Mouse (Mus musculus): ENCODE measurements around the gene Ccr3. TPM values are rescaled to one million over a fixed set of nuclear protein-coding genes. Genes with fewer than 3 reads are reported as not detected.

Gene Ccr3
- total RNA-seq, 1 experiment, result not detected

- Histone ChIP-seq H3K4me1 (ENCODE audit: control insufficient read depth in 2 of 2, insufficient read depth in 2 of 2, low read length in 2 of 2, poor library complexity in 1 of 2) (no peaks in the 10 kb centered on the region), H3K27ac (ENCODE audit: insufficient read depth, low read depth, low read length, poor library complexity, severe bottlenecking) (no peak overlapping the region), H3K9me3 (ENCODE audit: control insufficient read depth, insufficient read depth, low read depth, low read length) (no peaks in the 10 kb centered on the region), H3K9ac (ENCODE audit: insufficient read depth, low read depth, low read length, poor library complexity, severe bottlenecking) (no peak overlapping the region), H3K36me3 (ENCODE audit: control insufficient read depth, insufficient read depth, low read length, poor library complexity, severe bottlenecking) (no peaks in the 10 kb centered on the region), H3K4me3 (ENCODE audit: insufficient read depth in 1 of 2, low read depth in 1 of 2, low read length in 2 of 2, poor library complexity in 1 of 2, severe bottlenecking in 1 of 2) (no peak overlapping the region)
- in situ Hi-C loops (cut with MboI; ENCODE audit: low sequenced_read_pairs in 2 of 2, unreplicated experiment in 2 of 2), result no loop called here
- no peak for DNase-seq (ENCODE audit: low read depth, low spot score)
- TF ChIP-seq ZNF384 (IDR thresholded peaks at IDR 0.05; ENCODE audit: low read depth, low read length) (no peak), HCFC1 (IDR thresholded peaks at IDR 0.05; ENCODE audit: borderline replicate concordance, insufficient read depth, low read length) (no peak), ZC3H11A (IDR thresholded peaks at IDR 0.05; ENCODE audit: borderline replicate concordance, low read depth, low read length) (no peak), CHD2 (IDR thresholded peaks at IDR 0.05; ENCODE audit: low read depth, low read length) (no peak)
Observed at GRCm38 (mm10) chr9:124037707-124038106, 15.9 kb downstream of the Ccr3 start.

GRCm38 (mm10) chr9:124038158-124038582, 16.4 kb downstream of the Ccr3 start:
- no peak for TF ChIP-seq HCFC1 (IDR thresholded peaks at IDR 0.05; ENCODE audit: borderline replicate concordance, insufficient read depth, low read length)
- TF ChIP-seq CHD2 (IDR thresholded peaks at IDR 0.05; ENCODE audit: low read depth, low read length), result no peak
- TF ChIP-seq ZC3H11A (IDR thresholded peaks at IDR 0.05; ENCODE audit: borderline replicate concordance, low read depth, low read length), result no peak
- no peak for TF ChIP-seq ZNF384 (IDR thresholded peaks at IDR 0.05; ENCODE audit: low read depth, low read length)
- no peak for TF ChIP-seq MAFK (IDR thresholded peaks at IDR 0.05; ENCODE audit: insufficient read depth, low read depth, low read length)
- in situ Hi-C loops (cut with MboI; ENCODE audit: low sequenced_read_pairs in 2 of 2, unreplicated experiment in 2 of 2), result no loop called here
- Histone ChIP-seq H3K27ac (ENCODE audit: insufficient read depth, low read depth, low read length, poor library complexity, severe bottlenecking) (no peak overlapping the region), H3K4me1 (ENCODE audit: control insufficient read depth in 2 of 2, insufficient read depth in 2 of 2, low read length in 2 of 2, poor library complexity in 1 of 2) (no peaks in the 10 kb centered on the region), H3K36me3 (ENCODE audit: control insufficient read depth, insufficient read depth, low read length, poor library complexity, severe bottlenecking) (no peaks in the 10 kb centered on the region), H3K9ac (ENCODE audit: insufficient read depth, low read depth, low read length, poor library complexity, severe bottlenecking) (no peak overlapping the region), H3K9me3 (ENCODE audit: control insufficient read depth, insufficient read depth, low read depth, low read length) (no peaks in the 10 kb centered on the region), H3K4me3 (ENCODE audit: insufficient read depth in 1 of 2, low read depth in 1 of 2, low read length in 2 of 2, poor library complexity in 1 of 2, severe bottlenecking in 1 of 2) (no peak overlapping the region)
- no peak for DNase-seq (ENCODE audit: low read depth, low spot score)

DNA sequence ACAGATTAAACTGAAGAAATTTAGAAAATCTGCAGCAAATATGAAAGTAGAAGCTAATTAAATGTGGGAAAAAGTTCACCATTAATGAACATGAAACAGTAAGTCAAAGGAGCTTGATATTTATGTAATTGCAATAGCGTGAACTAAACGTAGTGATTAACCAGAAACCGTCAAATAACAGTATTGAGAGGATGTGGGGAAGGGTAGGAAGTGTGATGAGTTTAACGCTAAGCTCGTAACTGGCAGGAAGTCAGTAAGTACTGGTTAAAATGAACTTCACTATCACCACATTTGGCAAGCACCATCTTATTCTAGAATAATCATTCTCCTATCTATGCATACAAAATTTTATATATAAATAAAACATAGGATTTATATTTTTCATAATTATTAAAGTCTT, 17.2 kb downstream of the Ccr3 start:
- no peak for DNase-seq (ENCODE audit: low read depth, low spot score)
- H3K4me3 ChIP-seq (ENCODE audit: insufficient read depth in 1 of 2, low read depth in 1 of 2, low read length in 2 of 2, poor library complexity in 1 of 2, severe bottlenecking in 1 of 2), result no peak overlapping the region
- no peaks in the 10 kb centered on the region for H3K9me3 ChIP-seq (ENCODE audit: control insufficient read depth, insufficient read depth, low read depth, low read length)
- TF ChIP-seq HCFC1 (IDR thresholded peaks at IDR 0.05; ENCODE audit: borderline replicate concordance, insufficient read depth, low read length), result no peak
- TF ChIP-seq CHD2 (IDR thresholded peaks at IDR 0.05; ENCODE audit: low read depth, low read length), result no peak
- TF ChIP-seq ZNF384 (IDR thresholded peaks at IDR 0.05; ENCODE audit: low read depth, low read length), result no peak
- no peak for TF ChIP-seq MAFK (IDR thresholded peaks at IDR 0.05; ENCODE audit: insufficient read depth, low read depth, low read length)
- no peak for TF ChIP-seq ZC3H11A (IDR thresholded peaks at IDR 0.05; ENCODE audit: borderline replicate concordance, low read depth, low read length)
- no peak overlapping the region for H3K9ac ChIP-seq (ENCODE audit: insufficient read depth, low read depth, low read length, poor library complexity, severe bottlenecking)
- H3K27ac ChIP-seq (ENCODE audit: insufficient read depth, low read depth, low read length, poor library complexity, severe bottlenecking), result no peak overlapping the region
- H3K4me1 ChIP-seq (ENCODE audit: control insufficient read depth in 2 of 2, insufficient read depth in 2 of 2, low read length in 2 of 2, poor library complexity in 1 of 2), result no peaks in the 10 kb centered on the region
- in situ Hi-C loops (cut with MboI; ENCODE audit: low sequenced_read_pairs in 2 of 2, unreplicated experiment in 2 of 2), result no loop called here
- H3K36me3 ChIP-seq (ENCODE audit: control insufficient read depth, insufficient read depth, low read length, poor library complexity, severe bottlenecking), result no peaks in the 10 kb centered on the region

DNA sequence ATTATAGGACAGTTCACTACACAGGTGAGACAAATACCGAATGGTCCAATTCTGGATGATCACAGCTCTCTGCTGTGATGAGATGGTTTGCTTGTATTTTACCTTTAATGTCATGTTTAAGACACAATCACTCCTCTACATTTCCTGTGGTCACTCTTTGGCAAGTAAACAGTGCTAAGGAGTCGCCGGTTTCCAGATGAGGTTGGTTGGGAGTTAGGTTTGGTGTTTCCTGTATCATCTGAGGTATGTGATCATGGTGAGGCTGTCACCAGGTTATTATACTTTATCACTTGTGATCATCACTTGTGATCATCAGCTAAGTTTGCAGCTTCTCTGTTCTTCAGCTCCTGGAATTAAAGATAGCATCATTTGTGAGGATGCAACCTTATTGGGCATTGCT, 19.2 kb downstream of the Ccr3 start:
- in situ Hi-C loops (cut with MboI; ENCODE audit: low sequenced_read_pairs in 2 of 2, unreplicated experiment in 2 of 2), result no loop called here
- no peaks in the 10 kb centered on the region for H3K9me3 ChIP-seq (ENCODE audit: control insufficient read depth, insufficient read depth, low read depth, low read length)
- no peaks in the 10 kb centered on the region for H3K36me3 ChIP-seq (ENCODE audit: control insufficient read depth, insufficient read depth, low read length, poor library complexity, severe bottlenecking)
- no peak for DNase-seq (ENCODE audit: low read depth, low spot score)
- H3K27ac ChIP-seq (ENCODE audit: insufficient read depth, low read depth, low read length, poor library complexity, severe bottlenecking), result no peak overlapping the region
- no peak overlapping the region for H3K4me3 ChIP-seq (ENCODE audit: insufficient read depth in 1 of 2, low read depth in 1 of 2, low read length in 2 of 2, poor library complexity in 1 of 2, severe bottlenecking in 1 of 2)
- no peaks in the 10 kb centered on the region for H3K4me1 ChIP-seq (ENCODE audit: control insufficient read depth in 2 of 2, insufficient read depth in 2 of 2, low read length in 2 of 2, poor library complexity in 1 of 2)
- TF ChIP-seq ZNF384 (IDR thresholded peaks at IDR 0.05; ENCODE audit: low read depth, low read length), result no peak
- H3K9ac ChIP-seq (ENCODE audit: insufficient read depth, low read depth, low read length, poor library complexity, severe bottlenecking), result no peak overlapping the region

DNA sequence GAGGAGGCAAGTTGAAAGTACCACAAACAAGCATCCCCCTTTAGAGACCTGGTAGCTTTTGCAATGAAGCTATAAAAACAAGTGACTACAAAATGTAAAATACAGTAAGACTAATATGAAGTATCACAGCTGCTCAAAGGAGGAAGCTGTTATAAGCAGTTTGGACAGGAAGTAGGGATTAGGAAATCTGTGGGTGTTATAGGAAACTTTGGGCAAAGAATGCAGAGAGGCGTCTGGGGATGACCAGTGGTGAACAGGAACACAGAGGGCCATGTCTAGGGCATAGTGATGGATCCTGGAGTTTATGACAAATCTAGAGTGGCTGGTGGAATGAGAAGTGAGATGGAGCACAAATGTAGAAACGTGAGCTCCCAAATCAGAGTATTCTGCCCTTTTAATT, 31.8 kb downstream of the Ccr3 start:
- in situ Hi-C loops (cut with MboI; ENCODE audit: low sequenced_read_pairs in 2 of 2, unreplicated experiment in 2 of 2), result no loop called here
- Histone ChIP-seq H3K4me1 (ENCODE audit: control insufficient read depth in 2 of 2, insufficient read depth in 2 of 2, low read length in 2 of 2, poor library complexity in 1 of 2) (no peaks in the 10 kb centered on the region), H3K36me3 (ENCODE audit: control insufficient read depth, insufficient read depth, low read length, poor library complexity, severe bottlenecking) (no peaks in the 10 kb centered on the region), H3K9me3 (ENCODE audit: control insufficient read depth, insufficient read depth, low read depth, low read length) (no peaks in the 10 kb centered on the region), H3K4me3 (ENCODE audit: insufficient read depth in 1 of 2, low read depth in 1 of 2, low read length in 2 of 2, poor library complexity in 1 of 2, severe bottlenecking in 1 of 2) (no peak overlapping the region), H3K9ac (ENCODE audit: insufficient read depth, low read depth, low read length, poor library complexity, severe bottlenecking) (no peak overlapping the region), H3K27ac (ENCODE audit: insufficient read depth, low read depth, low read length, poor library complexity, severe bottlenecking) (no peak overlapping the region)
- DNase-seq (ENCODE audit: low read depth, low spot score), result no peak
- TF ChIP-seq MAFK (IDR thresholded peaks at IDR 0.05; ENCODE audit: insufficient read depth, low read depth, low read length) (no peak), ZNF384 (IDR thresholded peaks at IDR 0.05; ENCODE audit: low read depth, low read length) (no peak), ZC3H11A (IDR thresholded peaks at IDR 0.05; ENCODE audit: borderline replicate concordance, low read depth, low read length) (no peak), HCFC1 (IDR thresholded peaks at IDR 0.05; ENCODE audit: borderline replicate concordance, insufficient read depth, low read length) (no peak), CHD2 (IDR thresholded peaks at IDR 0.05; ENCODE audit: low read depth, low read length) (no peak)

Measured in ES-E14 (cell line).